Mouse (Mus musculus) heart, adult 2 months (tissue): ENCODE results near the gene Kcnk6. TPM values are rescaled to one million over a fixed set of nuclear protein-coding genes. Genes with fewer than 3 reads are reported as not detected.
A peak's percentile ranks its signal among the peaks of the same experiment; 100 is the strongest.
"Not testable (repeated sequence)": the region's sequence is repeated elsewhere in the genome, so short reads cannot be mapped to it uniquely, and the experiment has no call there.

Source experiments
- DNase-seq, 2 experiments: peaks; one replicate each; pipeline ENCODE4 v3.0.0; 2021
- H3K27ac ChIP-seq: fragments of 200-600 bp; 2 replicates; pipeline ENCODE4 v1.8.1; 2022
- H3K27me3 ChIP-seq: fragments of 200-500 bp; 2 replicates; pipeline ENCODE4 v1.6.1; 2012; ENCODE audit warnings: mild to moderate bottlenecking, low read length, inconsistent platforms, mixed read lengths; ENCODE audit not compliant: control insufficient read depth, insufficient read depth
- H3K36me3 ChIP-seq: fragments of 200-500 bp; 2 replicates; pipeline ENCODE4 v1.6.1; 2012; ENCODE audit warnings: low read length, inconsistent platforms; ENCODE audit not compliant: control insufficient read depth, insufficient read depth
- H3K4me1 ChIP-seq: fragments of 200-500 bp; 2 replicates; pipeline ENCODE4 v1.6.1; 2011; ENCODE audit warnings: low read length; ENCODE audit not compliant: control insufficient read depth, insufficient read depth
- H3K4me3 ChIP-seq: fragments of 200-600 bp; 2 replicates; pipeline ENCODE4 v1.8.1; 2022
- H3K79me2 ChIP-seq: fragments of 200-500 bp; replicated peaks from 2 replicates; pipeline ENCODE4 v1.6.1; 2012; ENCODE audit warnings: mild to moderate bottlenecking, inconsistent platforms, low read length, moderate library complexity, mixed read lengths; ENCODE audit not compliant: control insufficient read depth, insufficient read depth
- H3K9ac ChIP-seq: fragments of 200-500 bp; 2 replicates; pipeline ENCODE4 v1.6.1; 2012; ENCODE audit warnings: low read depth, mild to moderate bottlenecking, control low read depth, inconsistent platforms, low read length, mixed read lengths
- CTCF ChIP-seq: fragments of 200-600 bp; IDR thresholded peaks from 2 replicates; pipeline ENCODE4 v1.8.1; 2022; ENCODE audit warnings: antibody characterized with exemption, mild to moderate bottlenecking, moderate library complexity
- EP300 ChIP-seq: fragments of 200-500 bp; IDR thresholded peaks from 2 replicates; pipeline ENCODE4 v1.6.1; 2011; ENCODE audit warnings: low read depth, low read length, control low read depth; ENCODE audit not compliant: insufficient read depth
- POLR2A ChIP-seq: fragments of 200-500 bp; IDR thresholded peaks from 2 replicates; pipeline ENCODE4 v1.6.1; 2011; ENCODE audit warnings: mild to moderate bottlenecking, low read depth, low read length, control low read depth; ENCODE audit not compliant: insufficient read depth
- WGBS: fragments of 180-500 bp; shearing (Covaris S2); methylation state at CpG from one replicate; pipeline ENCODE4 v1.1.7; 2018; 5-methylcytosine and 5-hydroxymethylcytosine counted together
- intact Hi-C: fragments of 180-260 bp; cut with DNase I; formaldehyde crosslinking; loops from one replicate; pipeline ENCODE4 v1.15.1; 2025
- polyA plus RNA-seq: library from polyadenylated mRNA; depleted of rRNA; stranded (reverse); fragments of >200 nt; gene quantifications from 2 replicates; pipeline ENCODE4 v1.2.3, GENCODE M21; 2012
- total RNA-seq, 2 experiments: library from RNA; stranded (reverse); gene quantifications; 2 replicates each; pipeline ENCODE4 v1.2.3; 2021

The Kcnk6 gene
- total and polyA plus RNA-seq, 3 experiments = 2.9 to 8.4 (median 3.2) TPM

DNA sequence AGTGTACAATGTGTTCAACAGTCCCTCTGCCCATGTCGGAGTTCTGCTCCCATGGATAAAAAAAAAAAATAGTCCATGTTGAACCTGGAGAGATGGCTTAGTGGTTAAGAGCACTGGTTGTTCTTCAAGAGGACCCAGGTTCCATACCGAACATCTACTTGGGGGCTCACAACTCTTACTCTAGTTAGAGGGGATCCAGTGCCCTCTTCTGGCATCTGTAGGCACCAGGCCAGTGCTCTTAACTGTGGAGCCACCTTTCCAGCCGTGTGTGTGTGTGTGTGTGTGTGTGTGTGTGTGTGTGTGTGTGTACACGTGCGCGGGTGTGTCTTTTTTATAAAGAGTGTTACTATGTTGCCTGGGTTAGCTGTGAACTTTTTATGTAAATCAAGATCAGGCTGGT lies 29.7 kb downstream of the Kcnk6 start:
- DNase-seq = no peak
- no peak overlapping the region for H3K27ac ChIP-seq
- no peaks in the 10 kb centered on the region for H3K36me3 ChIP-seq
- H3K79me2 ChIP-seq = no peaks in the 10 kb centered on the region
- intact Hi-C loops = no loop called here
- WGBS = 74% methylated on average over 6 of the region's 6 CpGs
- no peak overlapping the region for H3K4me3 ChIP-seq
- H3K9ac ChIP-seq = no peak overlapping the region
- no peaks in the 10 kb centered on the region for H3K4me1 ChIP-seq
- H3K27me3 ChIP-seq = no peaks in the 10 kb centered on the region
- no peak for TF ChIP-seq EP300
- no peak for TF ChIP-seq POLR2A
- TF ChIP-seq CTCF = no peak

- H3K27me3 ChIP-seq, DNase-seq, H3K27ac ChIP-seq, H3K36me3 ChIP-seq, H3K9ac ChIP-seq, H3K79me2 ChIP-seq, H3K4me3 ChIP-seq, intact Hi-C loops, H3K4me1 ChIP-seq: not testable (repeated sequence)
- 100% methylated on average over 1 of the region's 1 CpGs for WGBS
Measured at GRCm38 (mm10) chr7:29194230-29194629, 38.1 kb downstream of the Kcnk6 start.

DNA sequence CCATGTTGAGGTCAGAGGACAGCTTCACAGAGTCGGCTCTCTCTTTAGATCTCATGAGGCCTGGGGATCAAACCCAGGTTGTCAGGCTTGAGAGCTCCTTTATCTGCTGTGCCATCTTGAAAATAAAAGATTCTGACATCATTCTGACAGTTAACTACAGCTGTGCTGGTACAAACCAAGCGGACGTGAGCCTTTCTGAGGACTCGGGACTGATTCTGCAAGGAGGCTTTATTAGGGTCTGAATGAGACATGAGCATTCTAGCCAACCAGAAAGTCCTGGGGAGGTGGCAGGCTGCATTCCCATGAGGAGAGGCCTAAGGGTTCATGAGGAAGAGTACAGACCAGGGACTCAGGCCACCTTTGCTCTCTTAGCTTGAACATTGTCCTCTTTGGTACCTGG lies 51.0 kb downstream of the Kcnk6 start:
- intact Hi-C loops = loop anchor here (2.0 to 5.0 kb wide), 2 partner anchors 51 to 115 kb away; partner anchors contain the start of gene Kcnk6
- not testable (repeated sequence) for H3K27me3 ChIP-seq, DNase-seq, H3K79me2 ChIP-seq, H3K27ac ChIP-seq, H3K4me1 ChIP-seq, H3K36me3 ChIP-seq, H3K4me3 ChIP-seq, H3K9ac ChIP-seq
- WGBS = 94% methylated on average over 4 of the region's 4 CpGs

- Histone ChIP-seq H3K36me3 (no peaks in the 10 kb centered on the region), H3K27ac (peak overlapping the region; percentile 26), H3K27me3 (no peaks in the 10 kb centered on the region), H3K9ac (no peak overlapping the region), H3K4me3 (peak overlapping the region; percentile 28; the same call in 1 of the 2 replicates), H3K79me2 (peaks cover 2% of the 10 kb centered on the region; the same call in 1 of the 2 replicates), H3K4me1 (peaks cover 2% of the 10 kb centered on the region; the same call in 1 of the 2 replicates)
- TF ChIP-seq POLR2A = no peak
- intact Hi-C loops = loop anchor here (1.0 to 5.0 kb wide), 3 partner anchors 51 to 116 kb away; partner anchors contain the start of gene Kcnk6
- no peak for DNase-seq
- 36% methylated on average over 5 of the region's 5 CpGs for WGBS
Measured at GRCm38 (mm10) chr7:29180854-29181236, 51.5 kb downstream of the Kcnk6 start.

DNA sequence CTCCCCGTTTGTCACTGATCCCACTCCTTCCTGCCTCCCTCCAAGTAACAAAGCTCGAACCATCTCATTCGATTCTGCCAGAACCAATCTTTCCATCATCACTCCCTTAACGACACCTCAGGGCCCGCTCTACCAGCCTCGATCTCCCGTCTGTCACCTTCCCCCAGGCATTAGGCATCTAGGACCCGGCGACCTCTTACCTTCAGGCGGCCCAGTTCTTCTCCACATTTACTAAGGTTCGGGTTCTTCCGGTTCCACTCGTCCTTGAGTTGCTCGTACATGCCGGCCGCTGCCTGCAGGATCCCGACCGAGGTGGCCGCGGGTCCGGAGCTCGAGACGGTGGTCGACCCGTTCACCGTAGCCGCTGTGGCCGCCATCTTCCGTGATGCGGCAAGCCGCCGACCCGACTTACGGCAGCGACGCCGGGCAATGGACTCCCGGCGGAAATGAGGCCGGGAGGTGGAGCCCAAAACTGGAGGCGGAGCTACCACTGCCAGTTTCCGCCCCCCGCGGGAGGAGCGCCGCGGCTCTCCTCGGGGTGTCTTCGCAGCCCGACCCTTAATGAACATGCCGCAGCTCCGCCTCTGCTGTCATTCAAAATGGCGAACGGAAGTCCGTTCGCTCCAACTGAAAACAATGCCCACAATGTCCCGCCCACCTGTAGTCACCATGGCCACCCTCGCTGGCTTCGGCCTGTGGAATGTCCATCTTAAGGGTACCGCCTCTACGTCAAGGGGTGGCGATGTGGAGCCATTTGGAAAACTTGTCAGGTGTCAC lies 52.0 kb downstream of the Kcnk6 start, which contains the start of gene Psmd8:
Gene Psmd8 (minus strand): TSS at position 625 of the 777 bp plus-strand sequence.
- Histone ChIP-seq H3K27ac (peak within 1 kb of the TSS; percentile 90), H3K27me3 (no peaks in the 10 kb centered on the region), H3K36me3 (no peaks in the 10 kb centered on the region), H3K4me1 (peaks cover 2% of the 10 kb centered on the region; the same call in 1 of the 2 replicates), H3K79me2 (peaks cover 2% of the 10 kb centered on the region; the same call in 1 of the 2 replicates), H3K9ac (peak within 1 kb of the TSS; percentile 66), H3K4me3 (peak within 1 kb of the TSS; percentile 97)
- WGBS = under 1% methylated on average over 62 of the region's 62 CpGs
- TF ChIP-seq POLR2A = peak; percentile 91
- peak; percentile 65; the same call in 1 of the 2 replicates for TF ChIP-seq EP300
- peak; percentile 79 for TF ChIP-seq CTCF
- intact Hi-C loops = loop anchor here (1.0 to 5.0 kb wide), 3 partner anchors 52 to 117 kb away; partner anchors contain the start of gene Kcnk6
- DNase-seq = peak; percentile 98 to 99

DNA sequence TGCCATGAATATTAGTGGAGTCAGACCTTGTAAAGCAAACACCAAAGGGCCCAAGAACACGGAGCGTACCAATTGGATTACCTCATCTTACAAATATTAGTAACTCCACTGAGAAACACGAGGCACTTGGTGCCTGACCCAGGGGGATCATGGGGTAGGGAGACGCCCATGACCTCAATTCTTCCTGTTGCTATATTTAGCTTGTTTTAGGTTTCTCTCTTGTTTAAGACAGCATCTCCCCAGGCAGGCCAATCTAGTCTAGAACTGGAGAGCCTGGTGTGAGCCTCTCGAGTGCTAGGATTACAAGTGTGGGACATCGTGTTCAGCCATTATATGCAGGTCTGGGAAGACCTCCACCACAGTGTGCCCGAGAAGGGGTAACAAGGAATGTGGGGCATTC lies 53.0 kb downstream of the Kcnk6 start:
- Histone ChIP-seq H3K9ac (0 out of 2 replicates have a peak overlapping the region, but pooled peaks have one; percentile 35), H3K27ac (peak overlapping the region; percentile 90), H3K4me1 (peaks cover 2% of the 10 kb centered on the region; the same call in 1 of the 2 replicates), H3K27me3 (no peaks in the 10 kb centered on the region), H3K79me2 (peaks cover 2% of the 10 kb centered on the region; the same call in 1 of the 2 replicates), H3K36me3 (no peaks in the 10 kb centered on the region), H3K4me3 (peak overlapping the region; percentile 97)
- intact Hi-C loops = loop anchor here (5.0 to 10.0 kb wide), 2 partner anchors 197 to 345 kb away; partner anchors contain the start of genes Eif3k and Map4k1
- DNase-seq = no peak
- TF ChIP-seq CTCF (no peak), EP300 (no peak), POLR2A (no peak)
- 10% methylated on average over 7 of the region's 7 CpGs for WGBS
